Mouse (Mus musculus): Measurements from ENCODE around the gene Gm45717. TPM values are rescaled to one million over a fixed set of nuclear protein-coding genes. Genes with fewer than 3 reads are reported as not detected.

Gm45717 gene
- not detected in 2 replicates for polyA plus RNA-seq (2015; fragmentation: Nextera tagmentation; extraction: Ambion mirVana)

- Histone ChIP-seq H3K4me1 (peaks cover 12% of the 10 kb centered on the region), H3K4me3 (peak within 1 kb of the TSS; percentile 33), H3K4me2 (replicated peaks) (peak within 1 kb of the TSS; percentile 38), H3K27ac (replicated peaks) (no peak within 1 kb of the TSS), H3K9ac (replicated peaks) (peak within 1 kb of the TSS; percentile 16), H3K27me3 (no peaks in the 10 kb centered on the region), H3K9me3 (no peaks in the 10 kb centered on the region), H3K36me3 (no peaks in the 10 kb centered on the region)
- ATAC-seq (replicated peaks) = peak; percentile 53; the same call in 1 of the 2 replicates
- WGBS = 29% methylated on average over 11 of the region's 11 CpGs
Observed at GRCm38 (mm10) chr7:140955758-140956555, at the start of gene Gm45717, which contains the start of gene Ifitm2. Gene Gm45717, minus strand, starts transcription at chr7:140955937. Gene Ifitm2, minus strand, starts transcription at chr7:140955987.

DNA sequence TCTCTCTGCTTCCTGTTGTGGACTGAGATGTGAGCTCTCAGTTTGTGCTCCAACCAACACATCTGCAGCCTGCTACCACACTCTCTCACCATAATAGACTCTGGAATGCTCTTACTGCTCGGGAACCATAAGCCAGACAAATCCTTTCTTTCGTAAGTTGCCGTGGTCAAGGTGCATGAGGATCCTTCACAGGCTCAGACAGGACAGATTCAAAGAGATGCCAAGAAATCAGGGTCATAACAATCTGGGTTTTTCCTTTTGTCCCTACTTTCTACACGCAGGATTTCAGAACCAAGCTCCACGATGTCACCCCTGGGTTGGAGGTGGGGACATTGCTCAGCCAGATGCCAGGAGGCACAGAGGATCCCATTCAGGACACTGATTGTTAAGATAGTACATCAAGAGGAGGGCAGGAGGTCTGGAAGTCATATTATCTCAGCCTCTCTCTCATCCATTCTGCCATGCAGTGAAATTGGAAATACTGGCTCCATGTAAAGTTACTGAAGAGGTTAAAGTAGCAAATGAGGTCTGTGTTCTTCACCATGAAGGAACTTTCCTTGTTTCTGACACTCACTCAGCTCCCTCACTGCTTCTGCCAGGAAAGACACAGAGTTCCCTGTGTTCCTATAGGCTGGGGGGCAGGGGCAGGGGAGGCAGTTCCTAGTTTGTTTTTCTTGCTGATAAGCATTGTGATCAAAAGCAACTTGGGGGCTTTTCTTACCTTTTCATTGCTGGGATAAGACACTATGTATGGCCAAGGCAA is 47.7 kb upstream of the Gm45717 start:
- H3K27ac ChIP-seq (replicated peaks) = no peak overlapping the region
- no peak overlapping the region for H3K4me2 ChIP-seq (replicated peaks)
- H3K36me3 ChIP-seq = no peaks in the 10 kb centered on the region
- H3K9me3 ChIP-seq = no peaks in the 10 kb centered on the region
- no peak overlapping the region for H3K9ac ChIP-seq (replicated peaks)
- no peaks in the 10 kb centered on the region for H3K4me1 ChIP-seq
- no peak overlapping the region for H3K4me3 ChIP-seq
- 86% methylated on average over 5 of the region's 5 CpGs for WGBS
- no peaks in the 10 kb centered on the region for H3K27me3 ChIP-seq
- ATAC-seq (replicated peaks) = no peak

- Histone ChIP-seq H3K4me3 (no peak overlapping the region), H3K27ac (replicated peaks) (no peak overlapping the region), H3K27me3 (no peaks in the 10 kb centered on the region), H3K9ac (replicated peaks) (no peak overlapping the region), H3K4me1 (no peaks in the 10 kb centered on the region), H3K9me3 (no peaks in the 10 kb centered on the region), H3K36me3 (no peaks in the 10 kb centered on the region), H3K4me2 (replicated peaks) (no peak overlapping the region)
- WGBS = 80% methylated on average over 15 of the region's 15 CpGs
- ATAC-seq (replicated peaks) = no peak
Observed at GRCm38 (mm10) chr7:141000881-141001708, 45.4 kb upstream of the Gm45717 start.

- no peaks in the 10 kb centered on the region for H3K4me1 ChIP-seq
- H3K4me2 ChIP-seq (replicated peaks) = no peak overlapping the region
- no peak for ATAC-seq (replicated peaks)
- H3K4me3 ChIP-seq = no peak overlapping the region
- no peaks in the 10 kb centered on the region for H3K36me3 ChIP-seq
- H3K9ac ChIP-seq (replicated peaks) = no peak overlapping the region
- no peaks in the 10 kb centered on the region for H3K9me3 ChIP-seq
- WGBS = 87% methylated on average over 11 of the region's 11 CpGs
- no peak overlapping the region for H3K27ac ChIP-seq (replicated peaks)
- H3K27me3 ChIP-seq = no peaks in the 10 kb centered on the region
Observed at GRCm38 (mm10) chr7:140998853-140999700, 43.3 kb upstream of the Gm45717 start.

DNA sequence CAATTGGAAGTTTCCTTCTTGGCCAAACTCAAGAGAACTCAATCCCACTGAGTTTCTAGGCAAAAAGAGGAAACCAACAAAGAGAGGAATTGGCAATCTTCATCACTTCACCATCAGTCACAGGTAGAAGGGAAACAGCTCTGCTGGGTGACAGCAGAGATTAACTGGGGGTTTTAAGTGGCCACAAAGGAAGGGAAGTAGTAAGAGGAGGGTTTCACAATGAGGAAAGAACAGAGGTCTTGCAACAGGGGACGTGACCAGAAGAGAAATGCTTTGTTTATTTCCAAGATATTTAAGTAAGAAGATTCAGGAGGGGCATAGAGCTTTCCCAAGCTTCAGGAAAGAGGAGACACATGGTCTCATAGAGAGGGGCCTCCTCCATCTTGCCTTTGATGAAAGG is 42.1 kb upstream of the Gm45717 start:
- no peaks in the 10 kb centered on the region for H3K9me3 ChIP-seq
- no peak for ATAC-seq (replicated peaks)
- no peak overlapping the region for H3K4me3 ChIP-seq
- no peak overlapping the region for H3K27ac ChIP-seq (replicated peaks)
- H3K36me3 ChIP-seq = no peaks in the 10 kb centered on the region
- WGBS = 59% methylated on average over 1 of the region's 1 CpGs
- H3K4me2 ChIP-seq (replicated peaks) = no peak overlapping the region
- no peaks in the 10 kb centered on the region for H3K4me1 ChIP-seq
- H3K9ac ChIP-seq (replicated peaks) = no peak overlapping the region
- no peaks in the 10 kb centered on the region for H3K27me3 ChIP-seq

GRCm38 (mm10) chr7:140991117-140991689 is 35.5 kb upstream of the Gm45717 start:
- Histone ChIP-seq H3K4me2 (replicated peaks) (no peak overlapping the region), H3K27me3 (no peaks in the 10 kb centered on the region), H3K4me3 (no peak overlapping the region), H3K27ac (replicated peaks) (no peak overlapping the region), H3K36me3 (no peaks in the 10 kb centered on the region), H3K4me1 (no peaks in the 10 kb centered on the region), H3K9me3 (no peaks in the 10 kb centered on the region), H3K9ac (replicated peaks) (no peak overlapping the region)
- 91% methylated on average over 14 of the region's 14 CpGs for WGBS
- no peak for ATAC-seq (replicated peaks)

DNA sequence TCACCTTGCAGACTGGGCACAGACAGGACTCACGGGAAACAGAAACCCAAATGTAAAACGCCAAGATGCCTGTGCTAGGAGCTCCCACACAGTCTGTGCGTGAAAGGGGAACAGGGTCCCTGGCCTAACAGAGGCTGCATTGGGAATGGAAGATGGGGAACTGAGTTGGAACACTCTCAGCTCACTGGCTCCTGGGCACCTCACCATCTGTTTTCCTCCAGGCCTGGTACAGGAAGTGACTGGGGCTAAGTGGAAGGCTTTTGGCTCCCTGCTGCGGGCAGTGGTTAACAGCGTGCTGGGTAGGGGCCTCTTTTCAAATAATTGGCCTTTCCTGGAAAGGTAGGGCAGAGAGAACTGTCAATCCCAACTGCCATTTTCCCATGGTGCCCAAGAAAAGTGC is 34.9 kb upstream of the Gm45717 start:
- Histone ChIP-seq H3K9me3 (no peaks in the 10 kb centered on the region), H3K4me3 (no peak overlapping the region), H3K27ac (replicated peaks) (no peak overlapping the region), H3K27me3 (no peaks in the 10 kb centered on the region), H3K9ac (replicated peaks) (no peak overlapping the region), H3K36me3 (no peaks in the 10 kb centered on the region), H3K4me1 (no peaks in the 10 kb centered on the region), H3K4me2 (replicated peaks) (no peak overlapping the region)
- no peak for ATAC-seq (replicated peaks)
- 72% methylated on average over 5 of the region's 5 CpGs for WGBS

GRCm38 (mm10) chr7:140990185-140990584 is 34.4 kb upstream of the Gm45717 start:
- no peaks in the 10 kb centered on the region for H3K4me1 ChIP-seq
- no peak overlapping the region for H3K4me3 ChIP-seq
- H3K27me3 ChIP-seq = no peaks in the 10 kb centered on the region
- H3K9me3 ChIP-seq = no peaks in the 10 kb centered on the region
- ATAC-seq (replicated peaks) = no peak
- WGBS = 77% methylated on average over 6 of the region's 6 CpGs
- no peak overlapping the region for H3K9ac ChIP-seq (replicated peaks)
- H3K27ac ChIP-seq (replicated peaks) = no peak overlapping the region
- H3K4me2 ChIP-seq (replicated peaks) = no peak overlapping the region
- no peaks in the 10 kb centered on the region for H3K36me3 ChIP-seq

GRCm38 (mm10) chr7:140989022-140989421 is 33.3 kb upstream of the Gm45717 start:
- 80% methylated on average over 4 of the region's 4 CpGs for WGBS
- no peak for ATAC-seq (replicated peaks)

GRCm38 (mm10) chr7:140987182-140988138 is 31.7 kb upstream of the Gm45717 start:
- WGBS = 86% methylated on average over 17 of the region's 17 CpGs

More at GRCm38 (mm10) chr7:140989022-140989421, 33.3 kb upstream of the Gm45717 start:
- H3K4me1 ChIP-seq = no peaks in the 10 kb centered on the region
- no peak overlapping the region for H3K9ac ChIP-seq (replicated peaks)
- no peak overlapping the region for H3K4me2 ChIP-seq (replicated peaks)
- H3K9me3 ChIP-seq = no peaks in the 10 kb centered on the region
- no peaks in the 10 kb centered on the region for H3K36me3 ChIP-seq
- H3K4me3 ChIP-seq = no peak overlapping the region
- H3K27me3 ChIP-seq = no peaks in the 10 kb centered on the region
- H3K27ac ChIP-seq (replicated peaks) = no peak overlapping the region

More at GRCm38 (mm10) chr7:140987182-140988138, 31.7 kb upstream of the Gm45717 start:
- no peaks in the 10 kb centered on the region for H3K4me1 ChIP-seq
- no peaks in the 10 kb centered on the region for H3K27me3 ChIP-seq
- H3K27ac ChIP-seq (replicated peaks) = no peak overlapping the region
- no peak overlapping the region for H3K9ac ChIP-seq (replicated peaks)
- H3K36me3 ChIP-seq = no peaks in the 10 kb centered on the region
- H3K4me2 ChIP-seq (replicated peaks) = no peak overlapping the region
- no peak for ATAC-seq (replicated peaks)
- no peaks in the 10 kb centered on the region for H3K9me3 ChIP-seq
- no peak overlapping the region for H3K4me3 ChIP-seq

Measured in forebrain, embryonic 15.5 days (tissue).